Mouse (Mus musculus): ENCODE measurements around the gene Mdm4.

- TF ChIP-seq POLR2A (IDR thresholded peaks at IDR 0.05; ENCODE audit: borderline replicate concordance, control insufficient read depth, low read depth, low read length) (no peak), CTCF (IDR thresholded peaks at IDR 0.05; ENCODE audit: control insufficient read depth, insufficient read depth, low read length) (no peak)
These were observed 39.8 kb upstream of the Mdm4 start for GRCm38 (mm10) chr1:133070157-133070556.
